Mouse (Mus musculus): ENCODE measurements at regions not wholly inside any gene's neighbourhood (a gene's known extent, or its start where the extent isn't known, plus 50 kb on each side); places are given as distances from the start of the nearest gene placed in this dataset.

DNA sequence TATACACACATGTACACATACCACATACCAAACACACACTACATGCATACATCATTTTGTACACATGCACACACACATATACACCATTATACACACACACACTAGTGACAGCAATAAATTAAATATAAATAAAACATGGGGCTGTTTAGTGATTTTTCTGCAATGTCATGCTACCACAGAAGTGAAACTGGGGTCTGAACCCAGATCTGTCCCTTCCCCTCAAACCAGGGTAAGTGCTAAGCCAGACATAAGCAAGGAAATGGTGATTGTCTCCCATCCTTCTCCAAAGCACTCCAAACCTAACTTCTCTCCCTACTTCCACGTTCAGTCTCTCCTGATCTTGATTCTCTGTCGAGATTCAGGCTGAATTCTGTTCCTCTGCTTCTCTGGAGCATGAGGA, 109.3 kb downstream of the Tbx19 start:
- TF ChIP-seq CTCF (IDR thresholded peaks at IDR 0.05; ENCODE audit: low read depth) (no peak), EP300 (IDR thresholded peaks at IDR 0.05; ENCODE audit: low read depth) (no peak)

Data from heart, postnatal 0 days (tissue).